Mouse (Mus musculus): Measurements from ENCODE around the gene Gm21834. TPM values are rescaled to one million over a fixed set of nuclear protein-coding genes. Genes with fewer than 3 reads are reported as not detected.

The Gm21834 gene
- not detected in 2 replicates for polyA plus RNA-seq (2016; fragmentation: Nextera tagmentation; extraction: Ambion mirVana)

DNA sequence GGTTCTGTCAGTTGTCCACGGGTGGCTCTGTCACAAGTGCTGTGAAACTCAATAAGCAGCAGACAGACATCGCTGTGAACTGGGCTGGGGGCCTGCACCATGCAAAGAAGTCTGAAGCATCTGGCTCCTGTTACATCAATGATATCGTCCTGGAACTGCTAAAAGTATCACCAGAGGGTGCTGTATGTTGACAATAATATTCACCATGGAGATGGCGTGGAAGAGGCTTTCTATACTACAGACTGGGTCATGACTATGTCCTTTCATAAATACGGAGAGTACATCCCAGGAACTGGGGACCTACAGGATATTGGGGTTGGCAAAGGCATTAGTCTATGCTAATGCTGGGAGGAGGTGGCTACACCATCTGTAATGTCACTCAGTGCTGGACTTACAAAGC lies at the start of gene Gm21834:
Gm21834 (minus strand) TSS at position 101 of the 400 bp plus-strand sequence.
- no peaks in the 10 kb centered on the region for H3K4me1 ChIP-seq (replicated peaks)
- no peak for DNase-seq (ENCODE audit: low spot score)
- H3K27ac ChIP-seq: no peak within 1 kb of the TSS
- H3K4me3 ChIP-seq: no peak within 1 kb of the TSS
- H3K36me3 ChIP-seq: no peaks in the 10 kb centered on the region
- WGBS: 87% methylated on average over 5 of the region's 5 CpGs
- no peaks in the 10 kb centered on the region for H3K27me3 ChIP-seq (ENCODE audit: insufficient read depth, poor library complexity, severe bottlenecking)
- H3K9me3 ChIP-seq: 0 out of 2 replicates have a peak, but pooled peaks cover 7% of the 10 kb centered on the region

DNA sequence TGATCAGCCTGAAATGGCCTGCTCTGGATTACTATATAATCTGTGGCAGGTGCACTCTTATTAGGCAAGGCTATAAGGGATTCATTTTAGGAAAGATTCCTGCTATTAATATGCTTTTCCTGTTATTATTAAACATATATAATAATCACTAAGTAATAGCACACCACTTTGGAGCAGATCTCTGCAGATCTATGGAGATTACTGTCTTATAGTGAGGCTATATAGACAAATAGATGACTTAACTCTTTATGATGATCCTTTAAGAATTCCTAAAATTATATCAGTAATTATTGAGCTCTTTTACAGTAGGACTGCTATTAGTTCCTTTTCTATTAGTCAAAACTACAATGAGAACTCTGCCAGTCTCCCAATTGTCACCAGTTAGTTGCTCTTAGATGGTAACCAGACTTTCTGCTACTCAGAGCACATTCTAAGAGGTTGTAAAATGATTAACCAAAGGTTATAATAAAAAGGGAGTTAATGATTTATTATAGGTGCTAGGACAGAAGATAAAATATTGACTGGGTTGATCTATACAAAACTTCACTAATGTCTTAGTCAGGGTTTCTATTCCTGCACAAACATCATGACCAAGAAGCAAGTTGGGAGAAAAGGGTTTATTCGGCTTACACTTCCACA lies 46.3 kb upstream of the Gm21834 start:
- DNase-seq (ENCODE audit: low spot score): no peak
- no peaks in the 10 kb centered on the region for H3K36me3 ChIP-seq
- H3K9me3 ChIP-seq: no peaks in the 10 kb centered on the region; the same call in 1 of the 2 replicates
- H3K4me3 ChIP-seq: no peak overlapping the region
- H3K27ac ChIP-seq: no peak overlapping the region
- no peaks in the 10 kb centered on the region for H3K27me3 ChIP-seq (ENCODE audit: insufficient read depth, poor library complexity, severe bottlenecking)
- 81% methylated on average over 1 of the region's 1 CpGs for WGBS
- no peaks in the 10 kb centered on the region for H3K4me1 ChIP-seq (replicated peaks)

DNA sequence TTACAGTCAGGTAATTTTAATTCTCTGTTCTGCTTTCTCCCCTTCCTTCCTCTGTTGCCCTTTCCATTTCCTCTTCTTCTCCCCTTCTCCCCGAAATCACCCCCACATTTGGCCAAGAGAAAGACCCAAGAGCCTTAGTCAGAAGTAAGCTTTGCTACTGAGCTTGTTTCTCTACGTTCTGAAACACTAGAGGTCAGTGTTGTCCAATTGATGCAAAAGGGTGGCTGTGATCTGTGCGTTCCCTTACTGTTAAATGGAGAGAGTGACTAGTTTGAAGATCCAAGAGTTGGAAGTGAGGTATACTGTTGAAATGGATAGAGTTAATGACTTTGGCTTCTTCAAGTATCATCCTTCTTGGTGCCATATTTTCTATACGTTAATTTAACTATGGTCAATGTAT lies 28.9 kb upstream of the Gm21834 start:
- H3K27me3 ChIP-seq (ENCODE audit: insufficient read depth, poor library complexity, severe bottlenecking): no peaks in the 10 kb centered on the region
- no peaks in the 10 kb centered on the region for H3K9me3 ChIP-seq
- no peak for DNase-seq (ENCODE audit: low spot score)
- 21% methylated on average over 4 of the region's 4 CpGs for WGBS
- H3K4me3 ChIP-seq: no peak overlapping the region
- H3K4me1 ChIP-seq (replicated peaks): 0 out of 2 replicates have a peak, but pooled peaks cover 3% of the 10 kb centered on the region
- H3K27ac ChIP-seq: no peak overlapping the region
- no peaks in the 10 kb centered on the region for H3K36me3 ChIP-seq

DNA sequence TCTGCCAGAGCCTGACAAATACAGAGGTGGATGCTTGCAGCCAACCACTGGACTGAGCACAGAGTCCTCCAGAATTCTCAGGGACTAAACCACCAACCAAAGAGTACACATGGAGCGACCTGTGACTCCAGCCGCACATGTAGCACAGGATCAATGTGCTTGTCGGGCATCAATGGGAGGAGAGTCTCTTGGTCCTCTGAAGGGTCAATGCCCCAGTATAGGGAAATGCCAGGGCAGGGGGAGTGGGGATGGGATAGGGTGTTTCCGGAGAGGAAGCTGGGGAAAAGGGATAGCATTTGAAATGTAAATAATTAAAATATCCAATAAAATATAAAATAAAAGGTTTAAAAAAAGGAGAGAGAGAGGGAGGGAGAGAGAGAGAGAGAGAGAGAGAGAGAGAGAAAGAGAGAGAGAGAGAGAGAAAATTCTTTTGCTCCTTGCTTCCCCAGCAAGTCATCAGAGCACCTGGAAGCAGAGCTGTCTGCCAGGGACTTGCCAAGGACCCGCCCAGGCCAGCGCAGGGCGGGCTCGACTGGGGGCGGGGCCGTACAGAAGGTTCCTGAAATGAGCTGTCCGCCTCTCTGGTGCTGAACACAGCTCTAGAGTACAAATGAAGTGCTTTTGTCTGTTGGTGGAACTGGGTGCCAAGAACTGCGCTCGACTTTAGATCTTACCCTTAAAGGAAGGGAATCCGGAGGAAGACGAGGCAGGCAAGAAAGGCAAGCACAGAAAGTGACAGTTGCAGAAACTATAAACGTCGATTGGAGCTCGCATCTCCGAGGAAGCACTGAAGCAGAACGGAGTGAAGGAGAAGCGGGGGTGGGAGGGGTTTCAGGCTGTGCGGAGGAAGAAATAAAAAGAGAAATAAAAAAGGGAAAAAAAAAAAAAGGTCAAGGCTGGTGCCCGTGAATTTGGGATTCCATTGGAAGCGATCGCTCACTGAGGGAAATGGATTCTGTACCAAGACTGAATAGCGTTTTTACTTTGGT lies 26.9 kb upstream of the Gm21834 start, which contains the start of gene Cntnap5c:
Cntnap5c (plus strand) TSS at position 949 of the 989 bp plus-strand sequence.
- Histone ChIP-seq H3K4me1 (replicated peaks) (0 out of 2 replicates have a peak, but pooled peaks cover 3% of the 10 kb centered on the region), H3K27me3 (ENCODE audit: insufficient read depth, poor library complexity, severe bottlenecking) (no peaks in the 10 kb centered on the region), H3K27ac (no peak within 1 kb of the TSS), H3K9me3 (no peaks in the 10 kb centered on the region), H3K36me3 (no peaks in the 10 kb centered on the region), H3K4me3 (peak within 1 kb of the TSS; percentile 39)
- 18% methylated on average over 26 of the region's 26 CpGs for WGBS
- peak; percentile 72 for DNase-seq (ENCODE audit: low spot score)

DNA sequence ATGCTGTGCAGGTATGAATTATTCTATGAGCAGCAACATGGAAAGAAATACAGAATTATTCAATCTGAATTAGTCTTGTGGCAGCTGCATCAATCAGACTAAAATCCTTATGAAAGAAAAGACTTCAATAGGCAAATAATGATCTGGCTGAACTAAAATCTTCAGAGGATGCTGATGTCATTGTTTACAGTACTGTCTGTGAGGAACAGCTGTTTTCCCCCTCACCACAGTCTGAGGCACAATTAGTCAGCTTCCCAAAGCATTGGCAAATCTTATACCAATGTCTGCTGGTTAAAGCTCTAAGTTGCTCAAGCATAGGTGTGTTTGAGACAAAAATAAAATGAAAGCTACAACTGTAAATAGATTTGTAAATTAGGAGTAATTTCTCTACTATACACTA lies 25.3 kb upstream of the Gm21834 start:
- Histone ChIP-seq H3K9me3 (no peaks in the 10 kb centered on the region), H3K4me3 (no peak overlapping the region), H3K36me3 (no peaks in the 10 kb centered on the region), H3K4me1 (replicated peaks) (0 out of 2 replicates have a peak, but pooled peaks cover 3% of the 10 kb centered on the region), H3K27me3 (ENCODE audit: insufficient read depth, poor library complexity, severe bottlenecking) (no peaks in the 10 kb centered on the region), H3K27ac (no peak overlapping the region)
- DNase-seq (ENCODE audit: low spot score): no peak

- Histone ChIP-seq H3K36me3 (no peaks in the 10 kb centered on the region), H3K4me1 (replicated peaks) (no peaks in the 10 kb centered on the region), H3K4me3 (no peak overlapping the region), H3K27me3 (ENCODE audit: insufficient read depth, poor library complexity, severe bottlenecking) (no peaks in the 10 kb centered on the region), H3K9me3 (no peaks in the 10 kb centered on the region), H3K27ac (no peak overlapping the region)
- DNase-seq (ENCODE audit: low spot score): no peak
- 77% methylated on average over 1 of the region's 1 CpGs for WGBS
These were observed 16.0 kb upstream of the Gm21834 start for GRCm38 (mm10) chr17:57758033-57758432.

GRCm38 (mm10) chr17:57694791-57695190 lies 47.2 kb downstream of the Gm21834 start:
- no peak for DNase-seq (ENCODE audit: low spot score)
- Histone ChIP-seq H3K4me1 (replicated peaks) (no peaks in the 10 kb centered on the region), H3K4me3 (no peak overlapping the region), H3K36me3 (no peaks in the 10 kb centered on the region), H3K9me3 (no peaks in the 10 kb centered on the region), H3K27ac (no peak overlapping the region), H3K27me3 (ENCODE audit: insufficient read depth, poor library complexity, severe bottlenecking) (no peaks in the 10 kb centered on the region)
- 82% methylated on average over 3 of the region's 3 CpGs for WGBS

Other genes with a start within 250 kb of the Gm21834 start
- not detected in 2 replicates for gene Vmn2r120, start 196.7 kb downstream of the Gm21834 start, polyA plus RNA-seq (2016; fragmentation: Nextera tagmentation; extraction: Ambion mirVana)
- 0.09 TPM in 1 of 2 replicates, not detected in the other for gene Cntnap5c, start 27.4 kb upstream of the Gm21834 start, polyA plus RNA-seq (2016; fragmentation: Nextera tagmentation; extraction: Ambion mirVana)